Mouse (Mus musculus): ENCODE measurements around the gene Tnnc1.

DNA sequence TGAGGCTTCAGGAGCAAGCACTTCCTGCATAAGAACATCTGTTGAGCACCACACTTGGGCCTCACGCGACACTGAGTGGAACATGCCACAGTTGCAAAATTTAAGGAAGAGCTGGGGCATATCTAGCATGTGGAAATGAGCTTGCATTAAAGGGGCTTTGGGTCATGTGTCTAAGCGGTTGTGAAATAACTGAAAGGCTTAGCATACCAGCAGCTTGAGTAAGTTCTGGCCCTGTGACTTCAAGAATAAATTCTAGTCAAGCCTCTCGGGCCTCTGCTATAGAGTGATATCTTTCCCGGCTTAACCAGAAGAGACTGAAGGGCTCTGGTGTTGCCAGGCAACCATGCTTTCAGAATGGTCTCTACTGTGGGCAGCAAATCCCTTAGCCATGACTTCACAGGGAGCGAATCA is 19.3 kb upstream of the Tnnc1 start:
- TF ChIP-seq POLR2A (IDR thresholded peaks at IDR 0.05; ENCODE audit: insufficient read depth, low read length) (no peak), CTCF (IDR thresholded peaks at IDR 0.05; ENCODE audit: low read depth, low read length) (no peak)

All from ES-Bruce4 (cell line).